Mouse (Mus musculus): ENCODE measurements at regions not wholly inside any gene's neighbourhood (a gene's known extent, or its start where the extent isn't known, plus 50 kb on each side); places are given as distances from the start of the nearest gene placed in this dataset.

GRCm38 (mm10) chr13:37503898-37504297, 158.9 kb downstream of the Ly86 start:
- no peak for DNase-seq (ENCODE audit: low spot score)

- no peak for DNase-seq (ENCODE audit: low spot score)
Observed at GRCm38 (mm10) chr13:37504373-37504772, 159.4 kb downstream of the Ly86 start.

DNA sequence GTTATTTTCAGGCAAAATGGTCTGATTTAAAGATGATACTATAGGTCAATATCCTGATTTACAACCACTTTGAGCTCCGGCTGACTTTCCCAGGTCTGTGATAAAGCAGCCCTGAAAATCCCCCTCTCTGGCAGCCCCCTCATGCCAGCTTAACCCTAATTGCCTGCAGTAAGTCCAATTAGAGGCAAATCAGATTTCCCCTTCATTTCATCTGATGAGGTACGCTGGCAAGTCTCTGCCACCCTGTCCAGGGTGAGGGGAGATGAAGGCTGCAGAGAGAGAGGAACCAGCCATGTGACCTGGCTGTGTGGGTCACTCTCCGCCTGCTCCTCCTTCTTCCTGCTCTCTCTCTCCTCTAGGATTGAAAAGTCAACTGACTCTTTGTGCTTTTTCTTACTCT, 160.6 kb downstream of the Ly86 start:
- no peak for DNase-seq (ENCODE audit: low spot score)

DNA sequence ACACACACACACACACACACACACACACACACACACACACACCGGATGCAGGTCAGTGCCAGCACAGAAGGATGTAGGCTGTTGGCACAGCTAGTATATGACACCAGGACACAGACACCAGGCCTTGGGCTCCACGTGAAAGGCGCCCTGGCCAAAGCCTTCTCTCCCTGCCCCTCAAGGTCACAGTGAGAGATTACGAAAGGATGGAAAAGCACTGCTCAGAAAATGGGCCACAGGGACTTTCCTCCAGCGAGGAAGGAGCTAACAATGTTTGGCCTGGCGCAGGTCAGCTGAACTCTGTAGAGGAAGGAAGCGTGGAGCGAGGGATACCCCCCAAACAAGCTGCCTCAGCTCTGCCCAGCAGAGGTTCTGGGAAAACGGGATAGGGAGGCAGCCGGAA, 161.0 kb downstream of the Ly86 start:
- DNase-seq (ENCODE audit: low spot score), result peak; percentile 70

GRCm38 (mm10) chr13:37506701-37507100, 161.7 kb downstream of the Ly86 start:
- peak; percentile 41 for DNase-seq (ENCODE audit: low spot score)

- peak; percentile 46 for DNase-seq (ENCODE audit: low spot score)
Observed at GRCm38 (mm10) chr13:37507146-37507545, 162.1 kb downstream of the Ly86 start.

- DNase-seq (ENCODE audit: low spot score), result peak; percentile 49
Observed at GRCm38 (mm10) chr13:37508385-37509351, 163.7 kb downstream of the Ly86 start.

GRCm38 (mm10) chr13:37509352-37509851, 164.4 kb downstream of the Ly86 start:
- peak; percentile 42 for DNase-seq (ENCODE audit: low spot score)

DNA sequence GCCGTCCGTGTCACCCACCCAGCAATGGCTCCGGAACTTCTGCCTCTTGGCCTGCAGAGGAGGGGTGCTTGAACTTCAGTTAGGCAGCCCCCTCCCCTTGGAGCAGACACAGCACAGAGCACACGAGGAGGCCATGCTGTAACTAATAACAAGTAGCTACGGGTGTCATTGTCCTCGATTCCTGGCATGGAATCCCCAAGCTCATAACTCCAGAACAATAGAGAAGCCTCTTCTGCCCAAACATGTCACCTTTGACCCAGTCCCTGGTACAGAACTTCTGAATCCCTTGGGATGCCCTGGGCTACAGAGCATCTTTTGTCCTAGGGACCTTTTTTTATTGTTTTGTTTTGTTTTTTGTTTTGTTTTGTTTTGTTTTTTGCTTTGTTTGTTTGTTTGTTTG, 165.5 kb downstream of the Ly86 start:
- DNase-seq (ENCODE audit: low spot score), result peak; percentile 35

- DNase-seq (ENCODE audit: low spot score), result peak; percentile 22
Observed at GRCm38 (mm10) chr13:37511006-37511405, 166.0 kb downstream of the Ly86 start.

GRCm38 (mm10) chr13:37511406-37511805, 166.4 kb downstream of the Ly86 start:
- peak; percentile 35 for DNase-seq (ENCODE audit: low spot score)

DNA sequence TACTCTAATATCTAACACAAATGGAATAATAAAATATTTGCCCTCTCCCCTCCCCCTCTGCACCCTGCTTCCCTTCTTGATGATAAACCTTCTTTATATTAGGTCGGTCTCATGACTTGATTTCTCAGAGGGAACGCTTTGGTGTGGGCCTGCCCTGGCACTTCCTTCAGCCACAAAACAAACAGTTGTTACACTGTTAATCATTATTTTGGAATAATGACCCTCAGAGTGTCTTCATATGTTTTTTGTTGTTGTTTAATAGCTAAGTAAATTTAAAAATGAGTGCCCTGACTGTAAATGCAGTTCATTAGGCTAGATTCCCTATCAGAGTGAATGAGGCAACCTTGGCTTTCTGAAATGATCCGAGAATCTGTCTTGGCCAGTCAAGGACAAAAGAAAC, 167.8 kb downstream of the Ly86 start:
- no peak for DNase-seq (ENCODE audit: low spot score)

GRCm38 (mm10) chr13:37513206-37513904, 168.3 kb downstream of the Ly86 start:
- DNase-seq (ENCODE audit: low spot score), result peak; percentile 8

DNA sequence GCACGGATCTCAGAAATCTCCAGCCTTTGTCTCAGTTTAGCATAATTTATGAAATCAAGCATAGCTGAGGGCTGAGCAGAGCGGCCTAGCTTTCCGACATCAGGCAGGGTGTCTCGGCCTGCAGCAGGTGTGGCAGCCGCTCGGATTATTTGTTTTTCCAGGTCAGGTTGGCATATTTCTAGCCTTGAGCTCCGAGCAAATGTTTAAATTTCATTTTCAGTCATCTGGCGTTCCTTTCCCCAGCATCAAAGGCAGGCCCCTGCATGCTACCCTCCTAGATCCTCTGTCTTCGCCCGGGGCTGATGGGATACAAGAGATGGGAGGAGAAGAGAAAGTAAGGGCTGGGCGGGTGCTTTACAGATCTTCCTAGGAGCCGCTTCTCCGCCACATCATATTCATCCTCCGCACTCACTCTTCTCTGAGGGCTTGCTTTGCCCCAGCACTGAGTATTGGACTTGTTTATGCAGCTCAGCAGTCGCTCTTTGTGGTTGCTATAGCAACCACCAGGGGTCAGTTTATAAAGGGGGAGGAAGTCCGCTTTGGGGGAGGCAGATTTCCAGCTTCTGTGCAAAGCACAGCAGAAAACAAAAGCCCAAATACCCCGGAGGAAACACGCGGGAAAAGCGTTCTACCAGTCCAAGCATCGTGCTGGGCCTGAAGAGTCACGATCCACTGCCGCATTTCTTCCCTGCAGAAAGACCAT, 169.0 kb downstream of the Ly86 start:
- DNase-seq (ENCODE audit: low spot score), result peak; percentile 52

DNA sequence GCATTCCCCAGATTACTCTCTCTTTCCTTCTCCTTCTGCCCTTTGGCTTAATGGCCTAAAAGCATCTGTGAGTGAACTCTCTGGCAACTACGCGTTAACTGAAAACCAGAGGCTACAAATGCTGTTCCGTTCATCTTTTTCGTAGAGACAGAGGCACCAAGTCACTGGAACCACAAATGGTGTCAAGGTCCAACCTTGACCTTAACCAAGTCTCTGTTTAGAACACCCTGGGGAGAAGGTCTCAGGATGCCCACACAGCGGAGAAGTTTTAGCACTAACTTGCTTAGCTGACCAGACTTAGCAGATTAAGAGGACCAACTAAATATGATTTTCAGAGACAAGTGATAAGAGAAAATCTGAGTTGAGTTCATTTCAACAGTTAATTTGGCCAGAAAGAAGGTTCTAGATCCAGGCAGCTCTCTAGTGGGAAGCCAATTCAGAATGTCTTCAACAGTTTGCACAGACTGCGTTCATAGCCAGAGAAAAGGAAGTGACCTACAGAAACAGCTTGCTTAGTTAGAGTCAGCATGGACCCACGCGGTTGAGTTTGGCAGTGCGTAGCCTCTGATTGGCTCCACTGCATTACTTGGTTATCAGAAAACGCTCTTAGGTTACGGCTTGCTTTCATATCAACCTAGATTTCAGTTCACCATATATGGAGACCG, 169.8 kb downstream of the Ly86 start:
- peak; percentile 34 for DNase-seq (ENCODE audit: low spot score)

DNA sequence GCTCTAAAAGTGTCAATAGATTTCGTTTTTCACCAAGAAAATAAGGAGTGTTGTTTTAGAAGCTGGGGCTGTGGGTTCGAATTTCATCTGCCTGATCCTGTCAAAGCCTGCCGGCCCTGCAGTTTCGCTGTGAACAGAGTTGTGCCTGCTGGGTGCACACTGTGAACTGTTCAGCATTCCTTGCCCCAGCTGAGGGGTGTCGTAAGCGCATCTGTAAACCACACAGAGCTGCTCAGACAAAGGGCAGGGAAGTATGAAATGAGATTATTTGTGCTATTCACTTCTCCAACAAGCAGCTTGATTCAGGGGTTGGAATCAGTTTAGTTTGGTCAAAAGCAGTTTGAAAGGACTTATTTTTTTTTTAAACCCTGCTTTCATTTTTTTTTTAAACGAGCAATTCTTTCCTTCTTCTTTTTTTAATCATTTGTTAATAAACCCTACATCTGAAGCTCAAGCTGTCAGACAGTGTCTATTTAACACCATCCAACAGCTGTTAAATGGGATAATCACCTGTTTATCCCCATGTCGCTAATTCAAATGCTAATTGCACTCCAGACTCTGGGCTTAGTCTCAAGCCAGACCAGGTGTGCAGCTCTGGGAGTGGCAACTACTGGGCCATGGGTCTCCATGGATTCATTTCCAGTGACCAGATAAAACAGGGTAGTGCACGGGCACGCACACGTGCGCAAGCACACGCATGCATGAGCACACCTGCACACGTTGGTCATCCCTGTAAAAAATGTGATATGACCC, 172.2 kb downstream of the Ly86 start:
- DNase-seq (ENCODE audit: low spot score), result peak; percentile 27

- DNase-seq (ENCODE audit: low spot score), result peak; percentile 48
Observed at GRCm38 (mm10) chr13:37519948-37520347, 174.9 kb downstream of the Ly86 start.

DNA sequence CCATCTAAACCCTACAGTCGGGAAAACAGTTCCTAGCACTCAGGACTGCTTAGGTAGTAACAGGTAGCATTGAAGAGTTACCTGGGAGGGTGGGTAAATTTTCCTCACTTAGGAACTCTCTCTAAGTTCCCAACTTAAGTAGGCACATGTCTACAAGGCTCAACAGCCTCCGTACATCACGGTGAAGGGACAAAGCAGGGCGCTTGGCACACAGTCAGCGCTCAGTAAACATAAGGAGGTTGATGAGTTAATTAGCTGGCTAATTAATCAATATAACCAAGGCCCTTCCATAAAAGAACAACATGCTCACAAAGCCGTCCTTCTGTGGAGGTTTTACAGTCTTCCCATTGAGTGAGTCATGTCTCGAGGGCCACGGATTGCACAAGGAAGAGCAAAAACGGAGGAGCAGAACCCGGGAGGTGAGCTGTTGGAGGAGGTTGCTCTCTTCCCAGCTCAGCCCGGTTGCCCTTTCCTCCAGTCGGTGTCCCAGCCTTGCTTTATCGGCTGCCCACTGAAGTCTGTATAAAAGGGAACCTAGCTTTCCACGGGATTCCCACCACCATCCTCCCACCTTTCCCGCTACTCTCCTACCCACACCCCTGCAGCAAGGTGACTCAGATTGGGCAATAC, 180.2 kb downstream of the Ly86 start:
- no peak for DNase-seq (ENCODE audit: low spot score)

DNA sequence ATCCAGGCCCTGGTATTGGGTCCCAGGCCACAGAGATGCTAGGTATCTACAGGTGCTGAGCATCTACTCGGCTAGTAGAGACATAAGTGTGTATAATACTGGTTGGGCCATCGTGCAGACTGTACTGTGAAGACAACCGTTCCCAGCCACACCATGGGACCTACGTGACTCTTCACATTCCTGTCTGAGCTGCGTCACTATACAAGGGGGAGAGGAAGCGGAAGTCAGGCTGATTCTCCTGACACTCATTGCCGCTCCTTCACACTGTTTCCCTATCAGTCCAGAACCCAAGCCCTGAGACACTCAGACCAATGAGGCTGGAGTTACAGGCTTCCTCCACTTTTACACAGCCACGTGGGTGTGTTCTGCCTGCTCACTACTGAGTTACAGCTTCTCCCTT, 181.1 kb downstream of the Ly86 start:
- DNase-seq (ENCODE audit: low spot score), result no peak

DNA sequence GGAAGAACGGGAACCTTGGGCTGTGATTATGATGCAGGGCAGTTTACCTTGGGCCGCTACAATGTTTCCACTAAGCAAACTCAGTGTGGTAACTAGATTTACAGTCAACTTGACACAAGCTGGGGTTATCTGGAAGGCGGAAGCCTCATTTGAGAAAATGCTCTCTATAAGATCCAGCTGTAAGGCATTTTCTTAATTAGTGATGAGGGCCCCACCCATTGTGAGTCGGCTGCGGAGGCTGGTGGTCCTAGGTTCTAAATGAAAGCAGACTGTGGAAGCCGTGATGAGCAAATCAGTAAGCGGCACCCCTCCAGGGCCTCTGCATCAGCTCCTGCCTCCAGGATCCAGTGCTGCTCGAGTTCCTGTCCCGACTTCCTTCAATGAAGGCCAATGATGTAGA, 183.4 kb downstream of the Ly86 start:
- no peak for DNase-seq (ENCODE audit: low spot score)

DNA sequence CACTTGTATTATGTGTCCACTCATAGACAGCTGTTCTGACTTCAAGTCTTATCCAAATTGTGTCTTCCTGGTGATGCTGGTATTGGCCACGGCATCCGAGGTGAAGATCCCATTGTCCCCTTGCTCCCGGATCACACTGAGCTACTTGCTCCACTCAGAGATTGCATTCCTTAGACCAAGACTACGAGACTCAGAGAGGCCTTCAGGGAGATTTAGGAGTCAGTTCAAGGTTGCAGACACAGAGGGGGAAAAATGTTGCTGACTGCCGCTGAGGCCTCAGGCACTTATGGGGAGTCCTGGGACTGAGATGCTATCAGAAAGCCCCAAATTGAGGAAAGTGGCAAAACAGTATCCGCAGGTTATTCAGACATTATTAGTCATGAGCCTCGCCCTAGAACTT, 183.9 kb downstream of the Ly86 start:
- no peak for DNase-seq (ENCODE audit: low spot score)

Data from testis, postnatal 10 days (tissue).